ENCODE assay signal across 8 mouse cellular contexts in the genomic region with DNA sequence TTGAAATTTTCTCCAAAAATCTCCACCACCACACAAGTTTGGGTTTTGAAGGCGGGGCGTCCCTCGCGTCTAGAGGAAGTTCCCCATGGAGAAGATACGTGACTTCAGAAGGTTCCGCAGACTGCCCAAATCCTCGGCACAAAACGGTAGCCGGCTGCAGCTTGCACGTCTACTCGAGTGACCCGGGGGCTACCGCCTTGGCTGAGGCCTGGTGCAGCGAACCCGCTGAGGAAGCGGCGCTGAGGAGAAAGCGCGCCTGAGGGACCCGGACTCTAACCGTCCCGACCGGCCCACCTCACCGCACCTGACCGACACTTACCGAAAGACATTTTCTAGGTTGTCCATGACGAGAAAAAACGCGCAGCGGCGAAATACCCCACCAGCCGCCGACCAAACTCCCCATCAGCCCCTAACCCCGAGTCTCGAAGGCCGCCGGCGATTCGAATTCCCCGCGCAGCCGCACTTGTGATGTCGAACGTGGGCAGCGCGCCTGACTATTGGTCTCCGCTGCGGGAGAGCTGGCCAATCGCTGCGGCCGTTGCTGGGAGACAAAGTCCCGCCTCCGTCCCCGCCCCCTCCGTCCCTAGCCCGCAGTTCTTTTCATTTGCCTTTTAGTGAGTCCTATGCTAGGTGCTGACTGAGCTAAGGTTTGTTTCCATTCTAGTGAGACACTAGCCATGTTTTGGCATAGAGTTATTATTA. TPM values are rescaled to one million over a fixed set of nuclear protein-coding genes. Genes with fewer than 3 reads are reported as not detected.
DNase-seq lines count a peak whose midpoint lies in the region; ATAC-seq lines count a peak whose summit lies in the region.

A gene (minus strand): TSS at position 465 of the 702 bp plus-strand sequence.

- H3K27ac ChIP-seq in forebrain, embryonic 10.5 days: peak within 1 kb of the TSS; percentile 91
- no peak within 1 kb of the TSS for H3K27ac ChIP-seq in heart, embryonic 16.5 days (ENCODE audit: low read length)
- H3K27ac ChIP-seq in liver, embryonic 15.5 days (replicated peaks): peak within 1 kb of the TSS; percentile 71
- no peak within 1 kb of the TSS for H3K27ac ChIP-seq in neural tube, embryonic 12.5 days

- peak; percentile 86 for DNase-seq in c-Kit-negative CD71-positive TER-119-positive erythroid progenitor cells, embryonic 14.5 days (ENCODE audit: low read depth, low spot score)
- DNase-seq in forebrain, embryonic 10.5 days (ENCODE audit: extremely low spot score, low spot score): peak; percentile 95
- DNase-seq in kidney, postnatal 36 days: peak; percentile 96 to 99
- peak; percentile 80 for DNase-seq in telencephalon, adult 2 months (ENCODE audit: low read depth, low spot score)

- H3K9me3 ChIP-seq in forebrain, embryonic 10.5 days: no peaks in the 10 kb centered on the region
- no peaks in the 10 kb centered on the region for H3K9me3 ChIP-seq in heart, embryonic 16.5 days (replicated peaks; ENCODE audit: control insufficient read depth, low read length)
- no peaks in the 10 kb centered on the region for H3K9me3 ChIP-seq in liver, embryonic 15.5 days (replicated peaks)
- H3K9me3 ChIP-seq in neural tube, embryonic 12.5 days: no peaks in the 10 kb centered on the region

- H3K4me2 ChIP-seq in heart, embryonic 16.5 days (ENCODE audit: low read depth, low read length): peak within 1 kb of the TSS; percentile 62
- H3K4me2 ChIP-seq in liver, embryonic 15.5 days: peak within 1 kb of the TSS; percentile 74
- peak within 1 kb of the TSS; percentile 77 for H3K4me2 ChIP-seq in neural tube, embryonic 12.5 days (replicated peaks)

- peaks cover 23% of the 10 kb centered on the region for H3K4me1 ChIP-seq in forebrain, embryonic 10.5 days
- H3K4me1 ChIP-seq in heart, embryonic 16.5 days (ENCODE audit: control insufficient read depth, insufficient read depth, low read length): peaks cover 8% of the 10 kb centered on the region; the same call in 1 of the 2 replicates
- H3K4me1 ChIP-seq in liver, embryonic 15.5 days (replicated peaks): peaks cover 15% of the 10 kb centered on the region
- H3K4me1 ChIP-seq in neural tube, embryonic 12.5 days: peaks cover 6% of the 10 kb centered on the region

- H3K4me3 ChIP-seq in forebrain, embryonic 10.5 days: peak within 1 kb of the TSS; percentile 93
- H3K4me3 ChIP-seq in heart, embryonic 16.5 days (ENCODE audit: low read length): peak within 1 kb of the TSS; percentile 68
- H3K4me3 ChIP-seq in liver, embryonic 15.5 days (replicated peaks): peak within 1 kb of the TSS; percentile 89
- peak within 1 kb of the TSS; percentile 60 for H3K4me3 ChIP-seq in neural tube, embryonic 12.5 days

- peak within 1 kb of the TSS; percentile 70 for H3K9ac ChIP-seq in heart, embryonic 16.5 days (ENCODE audit: low read length)
- peak within 1 kb of the TSS; percentile 77 for H3K9ac ChIP-seq in liver, embryonic 15.5 days
- H3K9ac ChIP-seq in neural tube, embryonic 12.5 days: peak within 1 kb of the TSS; percentile 40

- no peaks in the 10 kb centered on the region for H3K27me3 ChIP-seq in forebrain, embryonic 10.5 days (ENCODE audit: poor library complexity, severe bottlenecking)
- H3K27me3 ChIP-seq in heart, embryonic 16.5 days (ENCODE audit: control insufficient read depth, insufficient read depth, low read length): 0 out of 2 replicates have a peak, but pooled peaks cover 3% of the 10 kb centered on the region
- peaks cover 21% of the 10 kb centered on the region for H3K27me3 ChIP-seq in liver, embryonic 15.5 days
- H3K27me3 ChIP-seq in neural tube, embryonic 12.5 days (replicated peaks): 0 out of 2 replicates have a peak, but pooled peaks cover 5% of the 10 kb centered on the region

- peaks cover 32% of the 10 kb centered on the region for H3K36me3 ChIP-seq in forebrain, embryonic 10.5 days (replicated peaks)
- peaks cover 2% of the 10 kb centered on the region; the same call in 1 of the 2 replicates for H3K36me3 ChIP-seq in heart, embryonic 16.5 days (ENCODE audit: control insufficient read depth, insufficient read depth)
- H3K36me3 ChIP-seq in liver, embryonic 15.5 days (replicated peaks): peaks cover 11% of the 10 kb centered on the region
- H3K36me3 ChIP-seq in neural tube, embryonic 12.5 days: no peaks in the 10 kb centered on the region; the same call in 1 of the 2 replicates

- WGBS in forebrain, embryonic 10.5 days: under 1% methylated on average over 56 of the region's 56 CpGs
- WGBS in heart, embryonic 16.5 days: under 1% methylated on average over 56 of the region's 56 CpGs
- under 1% methylated on average over 56 of the region's 56 CpGs for WGBS in liver, embryonic 15.5 days (ENCODE audit: insufficient replicate concordance)
- WGBS in neural tube, embryonic 12.5 days: under 1% methylated on average over 56 of the region's 56 CpGs

- ATAC-seq in CD4-positive, CD25-positive, alpha-beta regulatory T cell, adult 4 months: peak; percentile 99
- ATAC-seq in heart, embryonic 16.5 days (replicated peaks; ENCODE audit: extremely low read depth, insufficient read depth, low FRiP score): peak; percentile 98
- ATAC-seq in liver, embryonic 15.5 days (ENCODE audit: insufficient read depth): peak; percentile 97
- ATAC-seq in neural tube, embryonic 12.5 days (ENCODE audit: low FRiP score, low read depth): peak; percentile 99

RNA-seq across cellular contexts. Expression of the gene that starts here (rescaled TPM):
- 1 to 10 TPM in 1 of 2 experiments, under 1 TPM in 1; 0.83 to 5.0 TPM for polyA plus RNA-seq in CD4-positive, CD25-positive, alpha-beta regulatory T cell, adult 4 months (2017; shearing (Covaris generic))
- polyA plus RNA-seq in forebrain, embryonic 10.5 days (2016; fragmentation: Nextera tagmentation; extraction: Ambion mirVana): 116 and 126 TPM in 2 replicates
- polyA plus RNA-seq in heart, embryonic 16.5 days (2015; fragmentation: Nextera tagmentation; extraction: Ambion mirVana): 39.0 and 42.9 TPM in 2 replicates
- polyA plus RNA-seq in liver, embryonic 15.5 days (2015; fragmentation: Nextera tagmentation; extraction: Ambion mirVana): 29.5 and 31.3 TPM in 2 replicates
- 45.3 and 48.6 TPM in 2 replicates for polyA plus RNA-seq in neural tube, embryonic 12.5 days (2016; fragmentation: Nextera tagmentation; extraction: Ambion mirVana)

Comparison
In these comparisons a context has a peak if more than half of its experiments do, and no peak if none do; other contexts are left out.
1. H3K27ac ChIP-seq: peak in forebrain, embryonic 10.5 days (single experiment) and liver, embryonic 15.5 days (single experiment); none in heart, embryonic 16.5 days (single experiment) and neural tube, embryonic 12.5 days (single experiment).
2. Peak in every context shown above with its lines, with median percentiles within 50 percentile points of each other: ATAC-seq, DNase-seq, H3K4me3 ChIP-seq, H3K4me2 ChIP-seq and H3K9ac ChIP-seq.